Mouse (Mus musculus) heart, embryonic 13.5 days (tissue): ENCODE measurements at regions not wholly inside any gene's neighbourhood (a gene's known extent, or its start where the extent isn't known, plus 50 kb on each side); places are given as distances from the start of the nearest gene placed in this dataset.

Experiments used
- ATAC-seq: fragments of 200-750 bp; cut with Nextera tagmentation; 2 replicates; pipeline ENCODE4 v1.8.0; 2017; ENCODE audit warnings: moderate TSS enrichment; ENCODE audit not compliant: insufficient number of reproducible peaks, low FRiP score, low TSS enrichment; ENCODE audit errors: extremely low read depth
- H3K27ac ChIP-seq: fragments of 300-500 bp; sonication (generic); replicated peaks from 2 replicates; pipeline ENCODE4 v1.5.1; 2015; ENCODE audit warnings: moderate library complexity, mild to moderate bottlenecking, inconsistent platforms
- H3K27me3 ChIP-seq: fragments of 300-500 bp; sonication (generic); replicated peaks from 2 replicates; pipeline ENCODE4 v1.6.1; 2015; ENCODE audit warnings: mild to moderate bottlenecking, inconsistent platforms
- H3K36me3 ChIP-seq: fragments of 300-500 bp; sonication (generic); 2 replicates; pipeline ENCODE4 v1.6.1; 2015; ENCODE audit warnings: mild to moderate bottlenecking, inconsistent platforms
- H3K4me1 ChIP-seq: fragments of 300-500 bp; sonication (generic); 2 replicates; pipeline ENCODE4 v1.6.1; 2015; ENCODE audit warnings: inconsistent platforms
- H3K4me2 ChIP-seq: fragments of 300-500 bp; sonication (generic); 2 replicates; pipeline ENCODE4 v1.6.1; 2015; ENCODE audit warnings: inconsistent platforms, mild to moderate bottlenecking, moderate library complexity
- H3K4me3 ChIP-seq: fragments of 300-500 bp; sonication (generic); 2 replicates; pipeline ENCODE4 v1.5.1; 2015; ENCODE audit warnings: moderate library complexity, mild to moderate bottlenecking, inconsistent platforms
- H3K9ac ChIP-seq: fragments of 300-500 bp; sonication (generic); 2 replicates; pipeline ENCODE4 v1.6.1; 2015; ENCODE audit warnings: inconsistent platforms, mild to moderate bottlenecking, moderate library complexity
- H3K9me3 ChIP-seq: fragments of 300-500 bp; sonication (generic); 2 replicates; pipeline ENCODE4 v1.6.1; 2016; ENCODE audit warnings: inconsistent platforms
- WGBS: fragments of 180-500 bp; shearing (Covaris S2); methylation state at CpG from one replicate; pipeline ENCODE4 v1.1.7; 2015; ENCODE audit warnings: mixed read lengths; 5-methylcytosine and 5-hydroxymethylcytosine counted together

DNA sequence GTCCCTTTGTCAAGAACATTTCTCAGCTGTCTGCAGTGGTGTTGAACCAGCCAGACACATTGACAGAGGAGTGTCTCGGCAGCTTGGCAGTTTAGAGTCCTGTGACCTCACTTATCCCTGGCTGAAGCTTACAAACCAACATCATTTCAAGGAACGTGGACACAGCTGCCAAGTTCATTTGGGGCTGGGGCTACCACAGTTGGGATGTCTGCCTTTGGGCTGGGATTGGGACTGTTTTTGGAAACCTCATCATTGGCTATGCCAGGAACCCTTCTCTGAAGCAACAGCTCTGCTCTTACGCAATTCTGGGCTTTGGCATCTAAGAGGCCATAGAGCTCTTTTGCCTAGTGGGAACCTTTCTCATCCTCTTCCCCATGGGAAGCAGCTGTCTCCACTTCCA is 200.4 kb downstream of the Gm15262 start:
- no peak overlapping the region for H3K9ac ChIP-seq
- no peaks in the 10 kb centered on the region for H3K36me3 ChIP-seq
- ATAC-seq, result no peak
- no peaks in the 10 kb centered on the region for H3K4me1 ChIP-seq
- H3K27ac ChIP-seq, result no peak overlapping the region
- no peaks in the 10 kb centered on the region for H3K9me3 ChIP-seq
- H3K27me3 ChIP-seq, result no peaks in the 10 kb centered on the region
- no peak overlapping the region for H3K4me3 ChIP-seq
- WGBS, result 51% methylated on average over 3 of the region's 3 CpGs
- no peak overlapping the region for H3K4me2 ChIP-seq

DNA sequence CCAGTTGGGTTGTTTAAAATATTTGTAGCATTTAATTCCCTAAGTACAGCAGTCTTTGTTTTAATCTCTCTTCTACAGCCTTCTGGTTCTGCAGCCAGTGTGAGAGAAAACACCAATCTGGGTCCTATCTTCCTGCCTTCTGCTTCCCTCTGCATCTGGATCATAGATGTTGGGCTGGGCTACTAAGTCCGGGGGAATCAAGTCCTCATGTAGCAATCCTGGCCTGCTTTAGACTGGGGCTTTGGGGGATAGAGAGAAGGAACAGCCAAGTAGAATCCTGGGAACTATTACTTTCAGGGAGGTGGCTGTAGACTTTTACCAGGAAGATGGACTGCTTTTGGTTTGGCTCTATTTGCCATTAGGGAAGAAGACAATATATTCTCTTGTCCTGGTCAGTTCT is 205.5 kb upstream of the Rai2 start:
- Histone ChIP-seq H3K4me2 (no peak overlapping the region), H3K27me3 (no peaks in the 10 kb centered on the region), H3K9ac (no peak overlapping the region), H3K9me3 (no peaks in the 10 kb centered on the region), H3K36me3 (no peaks in the 10 kb centered on the region), H3K4me3 (no peak overlapping the region), H3K27ac (no peak overlapping the region), H3K4me1 (no peaks in the 10 kb centered on the region)
- ATAC-seq, result no peak
- 79% methylated on average over 1 of the region's 1 CpGs for WGBS

DNA sequence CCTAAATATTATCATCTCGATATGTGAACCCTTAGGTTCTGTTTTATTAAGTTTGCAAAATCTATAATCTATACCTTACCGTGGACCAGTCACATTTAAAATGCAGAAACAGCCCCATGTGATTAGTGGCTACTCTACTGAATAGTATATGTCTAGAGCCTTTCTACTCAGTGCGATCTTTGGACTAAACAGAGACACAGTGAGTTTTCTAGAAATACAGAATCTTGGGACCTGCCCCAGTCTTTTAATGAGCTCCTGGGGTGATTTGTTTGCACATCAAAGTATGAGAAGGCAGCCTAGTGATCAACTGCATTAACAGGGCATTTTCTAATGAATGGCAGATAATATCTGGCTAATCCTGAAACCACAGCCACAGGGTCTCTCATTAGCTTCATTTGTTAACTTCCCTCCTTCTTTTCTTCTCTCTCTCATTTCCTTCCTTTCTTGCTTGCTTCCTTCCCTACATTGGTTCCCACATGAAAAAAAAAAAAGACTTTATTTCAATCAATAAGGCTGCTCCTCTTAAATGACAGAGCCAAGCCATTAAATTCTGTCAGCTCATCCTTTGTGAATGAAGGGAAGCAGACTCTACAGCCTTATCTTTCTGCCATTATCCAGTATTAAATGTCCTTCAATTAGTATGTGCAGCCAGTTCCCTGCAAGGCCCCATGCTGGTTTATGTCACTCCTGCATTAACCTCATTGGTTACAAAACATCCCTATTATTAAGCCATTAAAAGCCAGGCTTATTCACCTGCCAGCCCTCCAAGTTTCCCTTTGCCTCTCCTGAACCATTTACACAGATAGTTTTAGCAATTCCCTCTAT is 193.2 kb upstream of the Rai2 start:
- H3K9ac ChIP-seq, result no peak overlapping the region
- no peaks in the 10 kb centered on the region for H3K9me3 ChIP-seq
- H3K4me2 ChIP-seq, result no peak overlapping the region
- H3K27ac ChIP-seq, result no peak overlapping the region
- WGBS, result 64% methylated on average over 3 of the region's 3 CpGs
- peaks cover 14% of the 10 kb centered on the region for H3K27me3 ChIP-seq
- no peaks in the 10 kb centered on the region for H3K4me1 ChIP-seq
- H3K36me3 ChIP-seq, result no peaks in the 10 kb centered on the region
- H3K4me3 ChIP-seq, result no peak overlapping the region
- no peak for ATAC-seq

DNA sequence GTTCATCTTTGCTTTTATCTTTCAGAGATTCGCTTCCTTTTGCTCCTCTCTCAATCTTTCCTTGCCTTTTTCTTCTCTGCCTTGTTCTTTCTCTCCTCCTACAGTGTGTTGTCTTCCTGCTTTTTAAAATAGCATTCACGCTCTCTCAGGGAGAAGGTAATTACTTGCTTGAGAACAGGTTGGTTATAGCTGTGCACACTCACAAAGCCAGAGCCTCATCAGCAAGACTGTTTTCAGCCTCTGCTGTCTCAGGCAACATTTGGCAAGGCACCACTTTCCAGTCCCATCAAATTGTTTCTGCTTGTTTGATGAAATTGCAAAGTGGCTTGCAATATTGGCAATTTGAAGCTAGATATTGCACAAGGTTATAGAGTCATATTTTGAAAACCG is 192.6 kb upstream of the Rai2 start:
- Histone ChIP-seq H3K4me1 (no peaks in the 10 kb centered on the region), H3K9me3 (no peaks in the 10 kb centered on the region), H3K27ac (no peak overlapping the region), H3K9ac (no peak overlapping the region), H3K36me3 (no peaks in the 10 kb centered on the region), H3K27me3 (peaks cover 14% of the 10 kb centered on the region), H3K4me2 (no peak overlapping the region), H3K4me3 (no peak overlapping the region)
- no peak for ATAC-seq
- WGBS, result 67% methylated on average over 3 of the region's 3 CpGs

DNA sequence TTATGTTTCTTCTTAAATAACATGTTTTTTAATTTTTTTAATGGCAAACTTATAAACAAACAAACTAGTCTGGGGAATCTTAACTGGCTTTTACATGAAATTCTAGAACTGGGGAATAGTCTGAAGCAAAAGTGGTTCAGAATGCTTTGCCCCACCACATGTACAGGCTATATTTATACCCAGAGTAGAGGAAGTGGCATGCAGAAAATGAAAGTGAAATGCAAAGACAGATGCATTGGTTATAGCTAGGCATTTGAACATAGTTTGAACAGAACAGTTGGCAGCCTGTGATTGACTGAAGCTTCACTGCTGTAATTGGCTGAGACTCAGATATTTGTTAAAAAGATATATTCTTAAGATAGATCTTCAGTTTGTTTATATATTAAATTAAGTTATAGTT is 179.6 kb upstream of the Rai2 start:
- no peak overlapping the region for H3K4me2 ChIP-seq
- H3K4me3 ChIP-seq, result no peak overlapping the region
- ATAC-seq, result no peak

DNA sequence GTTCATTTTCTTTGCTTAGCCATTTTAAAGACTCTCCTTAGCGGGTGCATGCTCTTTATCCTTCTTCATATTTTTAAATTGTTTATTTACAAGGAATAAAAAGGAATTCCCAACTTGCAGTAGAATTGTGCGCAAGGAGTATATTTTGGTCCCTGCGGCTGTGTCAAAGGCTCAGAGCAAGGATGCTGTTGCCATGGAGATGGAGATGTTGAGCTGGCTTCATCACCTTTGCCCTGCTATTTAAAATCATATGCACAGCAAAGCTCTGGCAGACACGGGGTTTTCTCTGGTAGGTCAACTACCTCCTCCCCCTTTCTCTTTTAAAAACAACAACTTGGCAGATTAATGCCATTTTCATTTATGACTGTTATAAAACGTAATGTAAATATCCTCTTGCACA is 160.0 kb upstream of the Rai2 start:
- Histone ChIP-seq H3K9me3 (no peaks in the 10 kb centered on the region), H3K27me3 (no peaks in the 10 kb centered on the region), H3K4me2 (no peak overlapping the region), H3K36me3 (no peaks in the 10 kb centered on the region), H3K27ac (no peak overlapping the region), H3K4me1 (no peaks in the 10 kb centered on the region), H3K9ac (no peak overlapping the region), H3K4me3 (no peak overlapping the region)
- no peak for ATAC-seq
- 64% methylated on average over 5 of the region's 5 CpGs for WGBS

More for the DNA sequence above, 179.6 kb upstream of the Rai2 start:
- H3K9me3 ChIP-seq, result no peaks in the 10 kb centered on the region
- H3K27ac ChIP-seq, result no peak overlapping the region
- H3K36me3 ChIP-seq, result no peaks in the 10 kb centered on the region
- no peaks in the 10 kb centered on the region for H3K4me1 ChIP-seq
- H3K27me3 ChIP-seq, result no peaks in the 10 kb centered on the region
- H3K9ac ChIP-seq, result no peak overlapping the region

DNA sequence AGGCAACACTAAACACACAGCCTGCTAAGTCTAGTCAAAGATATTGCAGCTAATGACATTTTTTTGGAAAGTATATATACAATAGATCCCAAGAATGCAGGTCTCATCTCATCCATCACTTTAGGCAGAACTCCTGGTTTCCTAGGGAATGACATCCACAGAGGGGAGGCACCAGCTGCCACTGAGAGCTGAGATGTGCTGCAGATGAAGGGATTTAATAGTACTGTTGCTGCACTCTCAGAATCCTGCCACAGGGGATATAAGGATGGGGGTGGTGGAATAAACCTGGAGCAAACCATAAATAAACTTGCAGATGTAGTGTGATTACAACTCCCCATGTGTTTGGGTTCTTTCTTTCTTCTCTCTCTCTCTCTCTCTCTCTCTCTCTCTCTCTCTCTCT is 158.4 kb upstream of the Rai2 start:
- no peak for ATAC-seq

DNA sequence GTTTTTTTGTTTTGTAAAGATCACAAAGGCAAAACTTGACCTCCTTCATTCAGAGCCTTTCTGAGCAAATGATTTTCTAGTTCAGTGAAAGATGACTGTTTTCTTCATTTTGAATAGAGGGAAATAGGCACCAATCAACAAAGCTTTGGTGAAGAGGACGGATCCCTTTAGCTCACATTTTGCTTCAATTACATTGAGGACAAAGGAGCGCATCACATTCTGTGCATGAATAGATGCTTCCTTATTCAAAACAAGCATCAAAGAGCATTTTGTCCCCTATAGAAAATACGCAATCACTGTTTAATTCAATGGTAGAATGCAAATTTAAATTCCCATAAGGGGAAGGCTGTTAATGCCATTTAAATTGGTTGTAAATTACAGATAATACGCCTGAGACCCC is 150.4 kb upstream of the Rai2 start:
- no peak for ATAC-seq
- no peak overlapping the region for H3K9ac ChIP-seq
- no peaks in the 10 kb centered on the region for H3K27me3 ChIP-seq
- no peak overlapping the region for H3K4me3 ChIP-seq
- no peak overlapping the region for H3K27ac ChIP-seq
- WGBS, result 73% methylated on average over 4 of the region's 4 CpGs
- no peak overlapping the region for H3K4me2 ChIP-seq
- no peaks in the 10 kb centered on the region for H3K4me1 ChIP-seq
- H3K9me3 ChIP-seq, result no peaks in the 10 kb centered on the region
- H3K36me3 ChIP-seq, result no peaks in the 10 kb centered on the region

More for the DNA sequence above, 158.4 kb upstream of the Rai2 start:
- H3K4me1 ChIP-seq, result no peaks in the 10 kb centered on the region
- H3K36me3 ChIP-seq, result no peaks in the 10 kb centered on the region
- no peaks in the 10 kb centered on the region for H3K27me3 ChIP-seq
- no peaks in the 10 kb centered on the region for H3K9me3 ChIP-seq
- no peak overlapping the region for H3K4me2 ChIP-seq
- no peak overlapping the region for H3K4me3 ChIP-seq
- no peak overlapping the region for H3K27ac ChIP-seq
- no peak overlapping the region for H3K9ac ChIP-seq

DNA sequence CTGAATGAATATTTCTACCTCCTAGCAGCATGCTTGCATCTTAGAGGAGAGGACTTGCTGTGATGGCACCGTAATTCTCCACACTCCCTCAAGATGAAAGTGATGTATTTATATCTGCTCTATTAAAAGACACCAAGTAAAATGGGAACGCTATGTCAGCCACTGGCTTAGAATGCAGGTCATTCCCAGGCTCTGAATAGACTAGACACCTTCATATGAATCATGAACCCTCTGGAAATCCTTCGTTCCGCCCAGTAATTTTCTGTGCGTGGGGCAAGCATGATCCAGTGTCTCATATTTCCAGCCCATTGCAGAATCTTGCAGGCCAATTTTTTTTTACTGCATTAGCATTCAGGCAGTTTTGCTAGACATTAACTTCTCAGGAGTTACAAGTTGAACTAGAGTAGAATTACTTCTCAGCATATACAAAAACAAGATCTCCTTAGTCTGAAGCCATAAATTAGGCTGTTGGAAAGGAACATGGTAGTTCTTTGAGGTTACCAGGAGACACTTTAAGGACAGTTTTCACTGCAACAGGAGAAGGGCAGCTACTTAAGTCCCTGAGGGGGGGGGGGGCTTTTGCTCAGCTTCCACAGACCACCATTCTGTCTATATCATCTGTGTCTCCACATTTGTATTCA is 134.7 kb upstream of the Rai2 start:
- Histone ChIP-seq H3K27me3 (0 out of 2 replicates have a peak, but pooled peaks cover 5% of the 10 kb centered on the region), H3K9me3 (no peaks in the 10 kb centered on the region), H3K9ac (no peak overlapping the region), H3K4me1 (no peaks in the 10 kb centered on the region), H3K27ac (no peak overlapping the region), H3K4me3 (no peak overlapping the region), H3K36me3 (no peaks in the 10 kb centered on the region), H3K4me2 (no peak overlapping the region)
- 73% methylated on average over 5 of the region's 5 CpGs for WGBS
- no peak for ATAC-seq

DNA sequence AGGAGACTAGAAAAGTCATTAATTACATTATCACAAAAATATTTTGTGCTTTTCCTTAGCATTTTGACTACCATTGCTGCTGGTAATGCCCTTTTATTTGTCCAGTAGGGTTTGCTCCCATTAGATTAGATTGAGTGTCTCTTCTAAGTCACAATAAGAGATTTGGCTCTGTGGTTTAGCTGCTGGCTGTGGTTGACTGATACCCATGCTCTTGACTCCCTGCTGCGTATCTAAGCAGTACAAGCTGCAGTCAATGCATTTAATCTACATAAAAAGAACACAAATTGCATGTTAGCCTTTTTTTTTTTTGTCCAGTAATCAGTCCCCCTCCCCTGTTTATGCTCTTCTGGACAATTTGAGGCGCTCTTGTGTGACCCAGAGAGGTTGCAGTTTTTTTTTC is 133.0 kb upstream of the Rai2 start:
- Histone ChIP-seq H3K4me1 (no peaks in the 10 kb centered on the region), H3K36me3 (no peaks in the 10 kb centered on the region), H3K4me3 (no peak overlapping the region), H3K27me3 (0 out of 2 replicates have a peak, but pooled peaks cover 2% of the 10 kb centered on the region), H3K4me2 (no peak overlapping the region), H3K9me3 (no peaks in the 10 kb centered on the region; the same call in 1 of the 2 replicates), H3K9ac (no peak overlapping the region), H3K27ac (no peak overlapping the region)
- no peak for ATAC-seq
- 59% methylated on average over 2 of the region's 2 CpGs for WGBS

DNA sequence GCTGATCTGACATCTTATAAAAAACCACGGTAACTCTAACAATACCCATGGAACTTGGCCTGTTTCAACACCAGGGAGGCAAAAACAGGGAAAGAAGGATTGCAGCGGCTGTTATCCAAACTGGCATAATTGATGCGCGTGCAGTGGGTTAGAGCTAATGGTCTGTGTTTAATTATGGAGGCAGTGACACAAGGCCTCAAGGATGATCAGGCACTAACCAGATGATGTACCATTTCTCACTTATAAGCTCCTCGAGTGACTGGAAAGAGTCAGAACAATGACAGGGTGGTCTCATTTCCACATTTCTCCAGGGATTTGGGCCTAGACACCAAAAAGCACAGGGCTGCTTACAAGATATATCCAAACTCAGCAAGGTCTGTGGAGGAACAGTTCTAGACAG is 83.0 kb upstream of the Rai2 start:
- no peak overlapping the region for H3K4me3 ChIP-seq
- no peak overlapping the region for H3K27ac ChIP-seq
- H3K36me3 ChIP-seq, result no peaks in the 10 kb centered on the region
- H3K9ac ChIP-seq, result no peak overlapping the region
- ATAC-seq, result no peak
- no peaks in the 10 kb centered on the region for H3K27me3 ChIP-seq
- no peaks in the 10 kb centered on the region for H3K9me3 ChIP-seq
- 75% methylated on average over 5 of the region's 5 CpGs for WGBS
- no peak overlapping the region for H3K4me2 ChIP-seq
- no peaks in the 10 kb centered on the region for H3K4me1 ChIP-seq

DNA sequence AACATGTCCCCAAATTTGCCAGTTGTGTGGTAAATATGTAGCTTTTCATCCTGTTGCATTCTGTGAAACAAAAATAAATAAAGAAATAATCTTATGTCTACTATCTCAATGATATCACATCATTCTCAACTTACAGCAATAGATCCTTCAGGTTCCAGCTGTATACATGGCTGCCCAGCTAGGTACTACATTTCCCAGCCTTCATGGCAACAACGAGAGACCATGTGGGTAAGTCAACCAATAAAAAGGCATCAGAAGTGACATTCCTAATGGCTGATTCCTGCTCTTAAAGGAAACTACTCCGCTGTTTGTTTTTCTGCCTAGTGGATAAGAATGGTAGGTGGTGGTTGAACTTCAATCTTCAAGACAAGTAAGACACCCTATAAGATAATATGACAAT is 82.5 kb upstream of the Rai2 start:
- H3K4me3 ChIP-seq, result no peak overlapping the region
- no peak overlapping the region for H3K27ac ChIP-seq
- H3K27me3 ChIP-seq, result no peaks in the 10 kb centered on the region
- WGBS, result 52% methylated on average over 2 of the region's 2 CpGs
- H3K9ac ChIP-seq, result no peak overlapping the region
- no peaks in the 10 kb centered on the region for H3K9me3 ChIP-seq
- ATAC-seq, result no peak
- no peaks in the 10 kb centered on the region for H3K4me1 ChIP-seq
- no peak overlapping the region for H3K4me2 ChIP-seq
- H3K36me3 ChIP-seq, result no peaks in the 10 kb centered on the region
